Mouse (Mus musculus) heart, embryonic 15.5 days (tissue): ENCODE results near the gene Trim46. TPM values are rescaled to one million over a fixed set of nuclear protein-coding genes. Genes with fewer than 3 reads are reported as not detected.
A peak's percentile ranks its signal among the peaks of the same experiment; 100 is the strongest.

Experiments used
- ATAC-seq: fragments of 200-750 bp; cut with Nextera tagmentation; replicated peaks from 2 replicates; pipeline ENCODE4 v1.8.0; 2017; ENCODE audit warnings: low read depth, moderate TSS enrichment; ENCODE audit not compliant: insufficient number of reproducible peaks, insufficient read depth, low FRiP score
- H3K27ac ChIP-seq: fragments of 300-500 bp; sonication (generic); 2 replicates; pipeline ENCODE4 v1.5.1; 2015; ENCODE audit warnings: mild to moderate bottlenecking, inconsistent platforms
- H3K27me3 ChIP-seq: fragments of 300-500 bp; sonication (generic); 2 replicates; pipeline ENCODE4 v1.6.1; 2015; ENCODE audit warnings: inconsistent platforms
- H3K36me3 ChIP-seq: fragments of 300-500 bp; sonication (generic); 2 replicates; pipeline ENCODE4 v1.6.1; 2015; ENCODE audit warnings: mild to moderate bottlenecking, inconsistent platforms
- H3K4me1 ChIP-seq: fragments of 300-500 bp; sonication (generic); replicated peaks from 2 replicates; pipeline ENCODE4 v1.6.1; 2015; ENCODE audit warnings: inconsistent platforms
- H3K4me2 ChIP-seq: fragments of 300-500 bp; sonication (generic); 2 replicates; pipeline ENCODE4 v1.6.1; 2015; ENCODE audit warnings: inconsistent platforms, mild to moderate bottlenecking, moderate library complexity
- H3K4me3 ChIP-seq: fragments of 300-500 bp; sonication (generic); 2 replicates; pipeline ENCODE4 v1.5.1; 2015; ENCODE audit warnings: mild to moderate bottlenecking, inconsistent platforms
- H3K9ac ChIP-seq: fragments of 300-500 bp; sonication (generic); 2 replicates; pipeline ENCODE4 v1.6.1; 2015; ENCODE audit warnings: mild to moderate bottlenecking, inconsistent platforms
- H3K9me3 ChIP-seq: fragments of 300-500 bp; sonication (generic); replicated peaks from 2 replicates; pipeline ENCODE4 v1.6.1; 2016; ENCODE audit warnings: inconsistent platforms
- WGBS: fragments of 180-500 bp; shearing (Covaris S2); methylation state at CpG from one replicate; pipeline ENCODE4 v1.1.7; 2015; ENCODE audit warnings: mixed read lengths; 5-methylcytosine and 5-hydroxymethylcytosine counted together
- polyA plus RNA-seq: library from polyadenylated mRNA; unstranded; fragments of >200 nt; fragmentation: Nextera tagmentation; extraction: Ambion mirVana; gene quantifications from 2 replicates; pipeline ENCODE4 v1.2.1, GENCODE M21; 2015

Gene Trim46
- polyA plus RNA-seq, 1 experiment from 2014 or later, result 0.79 TPM

DNA sequence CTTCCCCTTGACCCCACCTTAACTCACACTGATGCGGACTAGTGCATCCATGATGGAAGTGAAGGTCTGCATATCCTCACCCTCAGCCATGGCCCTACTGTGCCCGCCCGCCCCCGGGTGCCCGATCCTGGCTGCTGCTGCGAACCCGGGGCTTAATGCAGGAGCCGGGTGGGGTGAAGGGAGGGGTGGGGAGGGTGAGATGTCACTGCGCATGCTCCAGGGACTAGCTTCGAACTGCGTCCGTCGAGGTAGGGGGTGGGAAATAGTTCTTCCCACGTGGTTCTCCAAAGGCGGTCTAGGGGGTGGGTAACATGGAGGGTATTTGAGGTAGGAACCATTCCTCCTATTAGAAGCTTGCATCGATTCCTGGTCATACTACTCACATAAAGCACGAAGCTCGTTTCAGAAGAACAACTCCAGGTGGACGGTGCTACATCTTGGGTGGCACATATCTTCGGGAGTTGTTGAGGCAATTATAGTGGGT lies 379 bp downstream of the Trim46 start, which contains the start of gene Krtcap2:
Gene Krtcap2, plus strand, starts transcription at position 279 of the 484 bp plus-strand sequence.
- peaks cover 43% of the 10 kb centered on the region for H3K4me1 ChIP-seq
- H3K36me3 ChIP-seq, result no peaks in the 10 kb centered on the region
- peak within 1 kb of the TSS; percentile 90 for H3K4me3 ChIP-seq
- peak within 1 kb of the TSS; percentile 82 for H3K4me2 ChIP-seq
- H3K27ac ChIP-seq, result peak within 1 kb of the TSS; percentile 84
- peaks cover 20% of the 10 kb centered on the region for H3K27me3 ChIP-seq
- H3K9me3 ChIP-seq, result no peaks in the 10 kb centered on the region
- peak within 1 kb of the TSS; percentile 84 for H3K9ac ChIP-seq
- 5% methylated on average over 20 of the region's 20 CpGs for WGBS
- peak; percentile 9; the same call in 1 of the 2 replicates for ATAC-seq

DNA sequence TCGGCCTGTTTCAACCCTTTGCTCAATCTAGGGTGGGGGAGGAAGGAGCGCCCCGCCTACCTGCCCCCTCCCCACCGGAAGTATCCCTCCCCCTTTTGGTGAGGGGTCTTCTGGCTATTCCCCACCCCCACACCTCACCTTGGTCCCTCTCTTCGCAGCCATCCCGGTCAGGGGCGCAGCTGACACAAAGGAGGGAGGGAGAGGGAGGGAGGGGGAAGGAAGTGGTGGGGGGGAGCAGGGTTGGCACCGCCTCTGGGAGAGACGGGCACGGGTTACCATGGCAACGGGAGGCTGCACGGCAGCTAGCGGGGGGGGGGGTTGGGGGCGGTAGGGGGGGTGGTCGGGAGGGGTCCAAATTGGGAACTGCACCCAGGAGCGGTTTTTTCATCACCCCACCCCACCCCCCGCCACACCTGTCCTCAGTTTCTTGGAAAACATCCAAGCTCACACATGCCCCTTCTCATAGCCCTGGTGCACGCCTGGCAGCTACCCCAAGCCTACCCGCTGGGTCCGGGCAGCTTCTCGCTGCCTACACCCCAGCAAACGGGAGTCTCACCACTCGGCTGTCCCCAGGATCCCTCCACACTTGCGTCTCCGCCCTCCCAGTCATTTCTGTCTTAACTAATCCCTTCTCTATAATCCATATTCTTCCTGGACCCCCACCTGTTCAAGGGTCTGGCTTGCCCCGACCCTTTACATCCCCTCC lies 974 bp downstream of the Trim46 start:
- Histone ChIP-seq H3K9ac (peak overlapping the region; percentile 32; the same call in 1 of the 2 replicates), H3K36me3 (no peaks in the 10 kb centered on the region), H3K9me3 (no peaks in the 10 kb centered on the region), H3K4me3 (peak overlapping the region; percentile 90), H3K27ac (peak overlapping the region; percentile 29; the same call in 1 of the 2 replicates), H3K4me1 (peaks cover 40% of the 10 kb centered on the region), H3K4me2 (peak overlapping the region; percentile 82), H3K27me3 (peaks cover 20% of the 10 kb centered on the region)
- 0% methylated on average over 23 of the region's 26 CpGs for WGBS
- no peak for ATAC-seq

- Histone ChIP-seq H3K27ac (peak overlapping the region; percentile 29; the same call in 1 of the 2 replicates), H3K4me2 (peak overlapping the region; percentile 82)
- ATAC-seq, result 0 out of 2 replicates have a peak, but pooled peaks have one; percentile 9
These were observed 1.7 kb downstream of the Trim46 start for GRCm38 (mm10) chr3:89244158-89244981.

DNA sequence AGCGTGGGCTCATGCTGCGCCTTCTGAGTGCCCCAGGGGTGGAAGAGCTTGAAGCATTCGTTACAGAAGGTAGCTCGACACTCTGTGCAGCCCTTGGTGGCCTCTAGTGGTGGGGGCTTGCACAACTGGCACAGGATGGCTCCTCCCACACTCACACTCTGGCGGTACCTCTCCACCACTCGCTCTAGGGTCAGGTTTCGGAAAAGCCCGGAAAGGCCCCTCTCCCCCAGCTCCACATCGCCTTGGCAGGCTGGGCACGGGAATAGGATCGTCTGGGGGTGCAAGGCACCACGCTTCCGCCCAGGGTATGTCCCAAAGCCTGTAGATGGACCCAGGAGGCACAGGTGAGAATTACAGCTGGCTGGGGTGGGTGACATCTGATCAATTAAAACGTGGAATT lies 2.5 kb downstream of the Trim46 start:
- WGBS, result 17% methylated on average over 14 of the region's 14 CpGs
- peak overlapping the region; percentile 46 for H3K4me2 ChIP-seq
- no peak overlapping the region for H3K27ac ChIP-seq
- H3K27me3 ChIP-seq, result peaks cover 21% of the 10 kb centered on the region
- peaks cover 40% of the 10 kb centered on the region for H3K4me1 ChIP-seq
- H3K4me3 ChIP-seq, result no peak overlapping the region
- H3K36me3 ChIP-seq, result no peaks in the 10 kb centered on the region
- no peaks in the 10 kb centered on the region for H3K9me3 ChIP-seq
- no peak for ATAC-seq
- no peak overlapping the region for H3K9ac ChIP-seq

More at GRCm38 (mm10) chr3:89244158-89244981, 1.7 kb downstream of the Trim46 start:
- H3K27me3 ChIP-seq, result peaks cover 20% of the 10 kb centered on the region
- no peaks in the 10 kb centered on the region for H3K36me3 ChIP-seq
- H3K4me3 ChIP-seq, result peak overlapping the region; percentile 90
- no peaks in the 10 kb centered on the region for H3K9me3 ChIP-seq
- 14% methylated on average over 25 of the region's 25 CpGs for WGBS
- H3K4me1 ChIP-seq, result peaks cover 40% of the 10 kb centered on the region
- peak overlapping the region; percentile 32; the same call in 1 of the 2 replicates for H3K9ac ChIP-seq

DNA sequence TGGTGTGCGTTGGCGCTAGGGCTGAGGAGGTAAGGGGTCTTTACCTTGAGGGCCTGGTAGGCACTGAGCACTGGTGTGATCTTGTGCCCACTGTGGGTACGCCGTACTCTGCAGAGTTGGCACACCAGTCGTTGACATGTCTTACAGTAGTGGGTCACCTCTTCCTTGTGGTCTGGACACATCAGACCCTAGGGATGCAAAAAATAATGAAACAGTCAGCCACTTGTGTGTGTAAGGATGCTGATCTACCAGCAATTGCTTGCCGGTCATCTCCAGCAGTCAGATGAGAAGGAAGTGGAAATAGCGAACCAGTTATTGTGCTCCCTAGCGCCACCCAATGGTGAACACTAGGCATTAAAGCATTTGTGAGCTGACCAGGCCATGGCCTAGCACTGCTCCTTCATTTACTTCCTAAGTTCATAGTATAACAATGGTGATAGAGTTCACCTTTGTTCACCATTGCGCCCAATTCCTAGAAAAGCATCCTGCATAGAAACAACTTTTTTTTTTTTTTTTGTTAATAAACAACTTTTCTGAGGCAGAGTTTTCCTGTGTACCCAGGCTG lies 3.7 kb downstream of the Trim46 start:
- Histone ChIP-seq H3K4me1 (peaks cover 36% of the 10 kb centered on the region), H3K27me3 (peaks cover 23% of the 10 kb centered on the region), H3K4me3 (no peak overlapping the region), H3K36me3 (no peaks in the 10 kb centered on the region), H3K27ac (no peak overlapping the region), H3K9ac (no peak overlapping the region), H3K4me2 (no peak overlapping the region), H3K9me3 (no peaks in the 10 kb centered on the region)
- no peak for ATAC-seq
- WGBS, result 69% methylated on average over 9 of the region's 9 CpGs

GRCm38 (mm10) chr3:89238494-89238893 lies 7.6 kb downstream of the Trim46 start:
- no peak for ATAC-seq
- no peaks in the 10 kb centered on the region for H3K9me3 ChIP-seq
- no peak overlapping the region for H3K27ac ChIP-seq
- H3K36me3 ChIP-seq, result no peaks in the 10 kb centered on the region
- 61% methylated on average over 12 of the region's 12 CpGs for WGBS
- no peak overlapping the region for H3K4me2 ChIP-seq
- H3K4me3 ChIP-seq, result no peak overlapping the region
- H3K27me3 ChIP-seq, result peaks cover 14% of the 10 kb centered on the region
- no peak overlapping the region for H3K9ac ChIP-seq
- peaks cover 10% of the 10 kb centered on the region for H3K4me1 ChIP-seq

- no peak overlapping the region for H3K9ac ChIP-seq
- H3K4me1 ChIP-seq, result peaks cover 15% of the 10 kb centered on the region
- 90% methylated on average over 21 of the region's 21 CpGs for WGBS
- H3K27me3 ChIP-seq, result peaks cover 11% of the 10 kb centered on the region
- no peak overlapping the region for H3K4me3 ChIP-seq
- no peaks in the 10 kb centered on the region for H3K9me3 ChIP-seq
- H3K4me2 ChIP-seq, result no peak overlapping the region
- no peak overlapping the region for H3K27ac ChIP-seq
- H3K36me3 ChIP-seq, result no peaks in the 10 kb centered on the region
- ATAC-seq, result no peak
These were observed 8.4 kb downstream of the Trim46 start for GRCm38 (mm10) chr3:89237682-89238081.

DNA sequence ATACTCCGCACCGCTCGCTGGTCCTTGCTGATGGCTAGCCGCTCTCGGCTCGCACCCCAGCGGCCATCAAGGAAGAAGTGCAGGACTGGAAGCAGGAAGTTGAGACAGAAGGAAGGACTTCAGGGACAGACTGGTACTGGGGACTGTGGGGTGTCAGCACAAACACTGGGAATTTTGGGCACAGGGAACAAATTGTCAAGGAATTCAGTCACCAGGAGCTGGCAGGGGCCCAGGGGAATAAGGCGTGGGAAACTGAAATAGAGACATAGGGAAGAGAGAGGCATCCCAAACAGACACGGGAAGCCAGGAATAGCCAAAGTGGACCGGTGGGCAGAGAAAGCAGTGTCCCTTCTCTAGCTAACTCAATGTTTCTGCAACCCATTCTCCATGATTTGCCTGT lies 9.6 kb downstream of the Trim46 start:
- ATAC-seq, result no peak
- Histone ChIP-seq H3K9me3 (no peaks in the 10 kb centered on the region), H3K27ac (no peak overlapping the region), H3K4me2 (no peak overlapping the region), H3K4me1 (peaks cover 16% of the 10 kb centered on the region), H3K27me3 (peaks cover 11% of the 10 kb centered on the region), H3K9ac (no peak overlapping the region), H3K36me3 (no peaks in the 10 kb centered on the region), H3K4me3 (no peak overlapping the region)
- 86% methylated on average over 10 of the region's 10 CpGs for WGBS

GRCm38 (mm10) chr3:89233562-89234110 lies 12.5 kb downstream of the Trim46 start:
- no peak overlapping the region for H3K9ac ChIP-seq
- 41% methylated on average over 14 of the region's 14 CpGs for WGBS
- peak overlapping the region; percentile 19 for H3K4me2 ChIP-seq
- H3K27ac ChIP-seq, result peak overlapping the region; percentile 55
- no peak overlapping the region for H3K4me3 ChIP-seq
- peaks cover 16% of the 10 kb centered on the region for H3K4me1 ChIP-seq
- H3K9me3 ChIP-seq, result no peaks in the 10 kb centered on the region
- ATAC-seq, result peak; percentile 54; the same call in 1 of the 2 replicates
- no peaks in the 10 kb centered on the region for H3K36me3 ChIP-seq
- peaks cover 26% of the 10 kb centered on the region for H3K27me3 ChIP-seq

GRCm38 (mm10) chr3:89232614-89233013 lies 13.5 kb downstream of the Trim46 start:
- Histone ChIP-seq H3K9me3 (no peaks in the 10 kb centered on the region), H3K36me3 (no peaks in the 10 kb centered on the region), H3K4me2 (no peak overlapping the region), H3K9ac (no peak overlapping the region), H3K27me3 (peaks cover 23% of the 10 kb centered on the region), H3K4me1 (peaks cover 24% of the 10 kb centered on the region), H3K27ac (no peak overlapping the region), H3K4me3 (no peak overlapping the region)
- 70% methylated on average over 6 of the region's 6 CpGs for WGBS
- no peak for ATAC-seq
